Mouse (Mus musculus): ENCODE data around the gene Mad1l1. TPM values are rescaled to one million over a fixed set of nuclear protein-coding genes. Genes with fewer than 3 reads are reported as not detected.
A peak's percentile ranks its signal among the peaks of the same experiment; 100 is the strongest.

Gene Mad1l1
- total RNA-seq, 2 experiments from 2014 or later: 15.2 to 16.3 TPM

- no peak for DNase-seq
Measured at GRCm38 (mm10) chr5:140042002-140042611, 279.2 kb downstream of the Mad1l1 start.

- DNase-seq: no peak
Measured at GRCm38 (mm10) chr5:140041055-140041454, 280.3 kb downstream of the Mad1l1 start.

- DNase-seq: no peak
Measured at GRCm38 (mm10) chr5:140037587-140038233, 283.6 kb downstream of the Mad1l1 start.

GRCm38 (mm10) chr5:140035641-140036040 lies 285.7 kb downstream of the Mad1l1 start:
- DNase-seq: no peak

GRCm38 (mm10) chr5:140035025-140035330 lies 286.4 kb downstream of the Mad1l1 start:
- DNase-seq: no peak

GRCm38 (mm10) chr5:140034300-140035024 lies 286.9 kb downstream of the Mad1l1 start:
- no peak for DNase-seq

GRCm38 (mm10) chr5:140026366-140026765 lies 295.0 kb downstream of the Mad1l1 start:
- no peak for DNase-seq

GRCm38 (mm10) chr5:140025301-140025700 lies 296.1 kb downstream of the Mad1l1 start:
- no peak for DNase-seq

- peak; percentile 23 to 40 for DNase-seq
Measured at GRCm38 (mm10) chr5:140023941-140024500, 297.3 kb downstream of the Mad1l1 start.

GRCm38 (mm10) chr5:140022861-140023260 lies 298.5 kb downstream of the Mad1l1 start:
- no peak for DNase-seq

- peak; percentile 35 to 44 for DNase-seq
Measured at GRCm38 (mm10) chr5:140021755-140022154, 299.6 kb downstream of the Mad1l1 start.

GRCm38 (mm10) chr5:140019616-140020015 lies 301.7 kb downstream of the Mad1l1 start:
- DNase-seq: no peak

GRCm38 (mm10) chr5:140018780-140019179 lies 302.6 kb downstream of the Mad1l1 start:
- DNase-seq: peak; percentile 13 to 16

GRCm38 (mm10) chr5:140016896-140017295 lies 304.5 kb downstream of the Mad1l1 start:
- no peak for DNase-seq

GRCm38 (mm10) chr5:140013652-140014051 lies 307.7 kb downstream of the Mad1l1 start:
- no peak for DNase-seq

GRCm38 (mm10) chr5:140012286-140012967 lies 308.9 kb downstream of the Mad1l1 start:
- no peak for DNase-seq

- no peak for DNase-seq
Measured at GRCm38 (mm10) chr5:140010405-140010804, 310.9 kb downstream of the Mad1l1 start.

- no peak for DNase-seq
Measured at GRCm38 (mm10) chr5:140009083-140009655, 312.2 kb downstream of the Mad1l1 start.

- no peak for DNase-seq
Measured at GRCm38 (mm10) chr5:140008523-140008806, 312.9 kb downstream of the Mad1l1 start.

GRCm38 (mm10) chr5:140007656-140008522 lies 313.5 kb downstream of the Mad1l1 start:
- DNase-seq: no peak

- no peak for DNase-seq
Measured at GRCm38 (mm10) chr5:140006861-140007260, 314.5 kb downstream of the Mad1l1 start.

GRCm38 (mm10) chr5:140002541-140002940 lies 318.8 kb downstream of the Mad1l1 start:
- DNase-seq: no peak

Measured in layer of hippocampus, postnatal 36 days (tissue).